Mouse (Mus musculus) testis, adult 2 months (tissue): ENCODE measurements around the gene Ddn. TPM values are rescaled to one million over a fixed set of nuclear protein-coding genes. Genes with fewer than 3 reads are reported as not detected.

ENCODE experiments used
- H3K27ac ChIP-seq: fragments of 200-500 bp; 2 replicates; pipeline ENCODE4 v1.5.1; 2012; ENCODE audit warnings: low read depth, low read length; ENCODE audit not compliant: control insufficient read depth, insufficient read depth
- H3K27me3 ChIP-seq: fragments of 200-500 bp; 2 replicates; pipeline ENCODE4 v1.6.1; 2012; ENCODE audit warnings: mild to moderate bottlenecking, low read length, moderate library complexity; ENCODE audit not compliant: control insufficient read depth, insufficient read depth
- H3K36me3 ChIP-seq: fragments of 200-500 bp; 2 replicates; pipeline ENCODE4 v1.6.1; 2012; ENCODE audit warnings: mild to moderate bottlenecking, low read length; ENCODE audit not compliant: control insufficient read depth, insufficient read depth
- H3K4me1 ChIP-seq: fragments of 200-500 bp; 2 replicates; pipeline ENCODE4 v1.6.1; 2012; ENCODE audit warnings: low read length; ENCODE audit not compliant: control insufficient read depth, insufficient read depth
- H3K4me3 ChIP-seq: fragments of 200-500 bp; 2 replicates; pipeline ENCODE4 v1.5.1; 2012; ENCODE audit warnings: low read depth, mild to moderate bottlenecking, low read length, moderate library complexity, mixed read lengths; ENCODE audit not compliant: control insufficient read depth
- CTCF ChIP-seq: fragments of 200-500 bp; IDR thresholded peaks from 2 replicates; pipeline ENCODE4 v1.5.1; 2012; ENCODE audit warnings: low read depth, mild to moderate bottlenecking, inconsistent platforms, low read length, moderate library complexity; ENCODE audit not compliant: control insufficient read depth, insufficient read depth, insufficient replicate concordance
- POLR2A ChIP-seq: fragments of 200-500 bp; IDR thresholded peaks from 2 replicates; pipeline ENCODE4 v1.6.1; 2012; ENCODE audit warnings: low read depth, mild to moderate bottlenecking, inconsistent platforms, low read length, moderate library complexity; ENCODE audit not compliant: control insufficient read depth
- polyA plus RNA-seq: library from polyadenylated mRNA; depleted of rRNA; stranded (reverse); fragments of >200 nt; gene quantifications from 2 replicates; pipeline ENCODE4 v1.2.3, GENCODE M21; 2012

Ddn gene
- polyA plus RNA-seq, 1 experiment, result 0.02 TPM

DNA sequence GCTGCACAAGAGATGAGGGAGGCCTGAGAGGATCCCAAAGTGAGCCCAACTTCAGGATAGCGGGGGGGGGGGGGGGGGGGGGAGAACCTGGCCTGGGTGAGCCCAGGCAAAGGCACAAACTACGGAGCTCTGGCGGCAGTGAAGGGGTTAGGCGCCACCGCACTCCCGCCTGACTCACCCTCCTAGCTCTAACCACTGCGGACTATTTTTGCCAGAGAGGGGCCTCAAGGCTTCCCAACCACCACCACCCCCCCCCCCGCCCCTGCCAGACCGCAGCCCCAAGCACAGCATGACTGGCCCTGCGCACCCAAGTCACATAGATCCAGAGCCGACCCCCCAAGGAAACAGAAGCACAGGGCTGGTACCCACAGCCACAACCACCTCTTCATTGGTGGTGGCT is 30.5 kb downstream of the Ddn start:
- H3K4me3 ChIP-seq, result no peak overlapping the region
- H3K4me1 ChIP-seq, result peaks cover 31% of the 10 kb centered on the region
- no peak for TF ChIP-seq CTCF
- TF ChIP-seq POLR2A, result no peak
- H3K27ac ChIP-seq, result no peak overlapping the region
- H3K36me3 ChIP-seq, result no peaks in the 10 kb centered on the region
- H3K27me3 ChIP-seq, result peaks cover 8% of the 10 kb centered on the region

DNA sequence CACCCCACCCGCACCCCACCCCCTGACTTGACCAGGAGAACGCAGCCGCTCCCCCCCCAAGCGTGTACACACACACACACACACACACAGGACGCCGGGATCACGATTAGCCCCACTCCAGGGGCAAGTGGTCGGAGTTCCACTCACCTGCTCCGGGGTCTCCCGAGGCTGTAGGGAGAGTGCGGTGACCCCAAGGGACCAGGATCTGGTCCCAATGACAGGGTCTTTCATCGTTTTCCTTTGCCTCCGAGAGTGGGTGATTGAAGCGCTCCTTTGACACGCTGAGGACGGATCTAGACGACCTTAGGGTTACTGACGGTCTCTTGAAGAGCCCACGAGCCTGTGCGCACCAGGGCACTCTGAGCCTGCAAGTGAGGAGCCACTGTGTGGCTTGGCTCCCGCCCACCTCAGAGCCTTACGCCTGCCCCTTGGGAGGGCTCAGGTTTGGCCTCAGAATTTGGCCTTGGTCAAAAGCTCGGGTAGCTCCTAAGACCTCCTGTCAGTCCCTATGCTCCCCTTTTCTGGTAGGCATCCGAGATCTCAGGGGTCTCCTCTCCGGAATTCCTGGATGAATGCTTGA is 31.0 kb downstream of the Ddn start:
- no peak for TF ChIP-seq CTCF
- TF ChIP-seq POLR2A, result no peak

DNA sequence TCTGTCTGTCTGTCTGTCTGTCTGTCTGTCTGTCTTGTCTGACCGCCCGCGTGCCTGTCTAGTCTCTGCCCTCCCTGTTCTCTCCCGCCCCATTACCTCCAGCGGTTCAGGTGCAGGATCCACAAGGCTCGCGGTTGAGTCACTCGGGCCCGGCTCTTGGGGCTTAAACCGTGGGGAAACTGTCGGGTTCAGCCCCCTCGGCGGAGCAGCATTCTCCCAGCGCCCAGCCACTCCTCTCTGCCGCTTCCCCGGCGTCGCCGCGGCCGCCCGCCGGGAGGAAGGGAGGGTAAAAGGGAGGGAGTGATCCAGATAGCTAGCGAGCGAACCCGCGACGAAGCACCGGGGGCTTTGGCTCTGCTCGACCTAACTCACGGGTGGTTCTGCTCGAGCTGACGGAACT is 31.5 kb downstream of the Ddn start, which contains the start of gene Wnt10b:
Wnt10b (minus strand) TSS at position 389 of the 400 bp plus-strand sequence.
- Histone ChIP-seq H3K27me3 (peaks cover 8% of the 10 kb centered on the region), H3K4me1 (peaks cover 35% of the 10 kb centered on the region), H3K4me3 (no peak within 1 kb of the TSS), H3K36me3 (no peaks in the 10 kb centered on the region), H3K27ac (no peak within 1 kb of the TSS)
- TF ChIP-seq POLR2A (no peak), CTCF (no peak)

More for the DNA sequence above, 31.0 kb downstream of the Ddn start:
- Histone ChIP-seq H3K36me3 (no peaks in the 10 kb centered on the region), H3K27ac (no peak overlapping the region), H3K27me3 (peaks cover 8% of the 10 kb centered on the region), H3K4me1 (peaks cover 31% of the 10 kb centered on the region), H3K4me3 (no peak overlapping the region)

DNA sequence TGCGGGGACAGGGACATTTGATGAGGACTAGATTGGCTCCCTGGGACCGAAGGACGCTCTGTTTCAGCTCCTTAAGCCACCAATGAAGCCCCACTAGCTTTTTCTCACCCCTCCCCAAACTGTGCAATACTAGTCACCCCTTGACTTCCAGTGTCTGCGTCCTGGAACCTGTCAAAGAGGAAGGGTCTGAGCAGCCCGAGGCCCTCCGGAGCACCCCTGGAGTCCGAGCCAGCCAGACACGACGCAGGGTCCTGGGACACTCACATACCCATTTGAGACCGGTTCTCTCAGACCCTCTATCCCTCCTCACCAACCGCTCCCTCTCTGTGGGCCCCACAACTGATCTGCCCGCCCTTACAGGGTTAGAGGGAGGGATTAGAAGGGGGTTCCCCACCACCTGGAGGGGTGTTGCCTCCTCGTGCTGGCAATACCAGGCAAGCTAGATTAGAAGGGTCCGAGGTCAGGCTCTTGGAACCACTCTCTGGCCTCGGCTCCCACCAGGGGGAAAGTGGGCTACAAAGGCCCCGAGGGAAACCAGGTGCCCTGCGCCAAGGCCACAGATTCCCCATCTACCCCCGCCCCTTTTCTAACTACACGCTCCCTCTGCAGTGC is 32.2 kb downstream of the Ddn start:
- Histone ChIP-seq H3K27me3 (peaks cover 8% of the 10 kb centered on the region), H3K4me1 (peaks cover 40% of the 10 kb centered on the region), H3K36me3 (no peaks in the 10 kb centered on the region), H3K27ac (no peak overlapping the region), H3K4me3 (no peak overlapping the region)
- TF ChIP-seq POLR2A (no peak), CTCF (no peak)

DNA sequence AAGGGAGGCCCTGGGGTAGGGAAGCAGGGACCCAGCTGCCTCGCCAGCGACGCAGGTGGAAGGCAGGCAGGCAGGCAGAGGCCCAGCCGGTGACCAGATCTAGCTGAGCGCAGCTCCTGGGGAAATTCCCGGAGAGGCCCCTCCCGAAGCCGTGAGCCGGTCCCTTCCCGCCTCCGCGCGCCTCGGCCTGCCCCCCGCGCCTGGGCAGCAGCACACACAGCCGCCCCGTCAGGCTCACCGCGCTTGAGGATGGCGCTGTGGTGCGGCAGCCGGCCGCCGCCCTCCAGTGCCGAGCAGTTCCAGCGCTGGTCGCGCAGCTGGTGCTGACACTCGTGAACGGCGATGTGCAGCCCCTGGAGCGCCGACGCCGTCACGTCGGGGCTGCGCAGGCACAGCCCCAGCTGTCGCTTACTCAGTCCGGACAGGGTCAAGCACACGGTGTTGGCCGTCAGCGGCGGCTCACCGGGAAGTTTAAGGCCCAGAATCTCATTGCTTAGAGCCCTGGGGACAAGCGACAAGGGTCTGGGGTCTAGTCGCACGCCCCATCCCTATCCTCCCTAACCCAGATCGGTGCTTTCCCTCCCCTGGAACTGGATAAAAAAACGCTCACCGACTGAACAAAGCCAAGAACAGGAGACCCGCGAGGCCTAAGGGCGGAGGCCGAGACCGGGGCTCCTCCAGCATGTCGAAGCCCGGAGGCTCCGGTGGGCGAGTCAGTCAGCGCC is 32.8 kb downstream of the Ddn start:
- Histone ChIP-seq H3K27me3 (peaks cover 8% of the 10 kb centered on the region), H3K27ac (no peak overlapping the region)
- TF ChIP-seq POLR2A (no peak), CTCF (no peak)

DNA sequence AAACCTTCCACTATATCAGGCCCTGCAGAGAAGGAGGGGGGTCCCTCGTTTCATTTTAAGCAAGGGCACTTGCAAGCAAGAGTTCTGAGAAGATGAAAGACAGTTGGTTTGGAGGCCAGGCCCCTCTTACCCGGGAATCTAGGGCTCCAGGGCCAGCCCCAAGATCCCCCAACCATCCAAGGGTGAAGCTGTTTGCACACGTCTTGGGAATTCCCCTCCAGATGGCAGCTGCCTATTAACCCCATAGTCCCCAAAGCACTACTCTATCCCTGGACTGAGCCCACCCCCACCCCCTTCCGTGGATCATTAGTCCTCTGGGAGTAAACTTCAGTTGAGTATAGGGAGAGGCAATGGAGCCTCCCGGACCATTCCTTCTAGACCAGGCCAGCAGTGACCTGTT is 33.8 kb downstream of the Ddn start:
- no peak for TF ChIP-seq POLR2A
- TF ChIP-seq CTCF, result no peak
- no peak overlapping the region for H3K4me3 ChIP-seq
- no peaks in the 10 kb centered on the region for H3K36me3 ChIP-seq
- H3K27ac ChIP-seq, result no peak overlapping the region
- H3K4me1 ChIP-seq, result peaks cover 38% of the 10 kb centered on the region
- H3K27me3 ChIP-seq, result peaks cover 8% of the 10 kb centered on the region

More for the DNA sequence above, 32.8 kb downstream of the Ddn start:
- Histone ChIP-seq H3K4me1 (peaks cover 40% of the 10 kb centered on the region), H3K4me3 (no peak overlapping the region; the same call in 1 of the 2 replicates), H3K36me3 (no peaks in the 10 kb centered on the region)

DNA sequence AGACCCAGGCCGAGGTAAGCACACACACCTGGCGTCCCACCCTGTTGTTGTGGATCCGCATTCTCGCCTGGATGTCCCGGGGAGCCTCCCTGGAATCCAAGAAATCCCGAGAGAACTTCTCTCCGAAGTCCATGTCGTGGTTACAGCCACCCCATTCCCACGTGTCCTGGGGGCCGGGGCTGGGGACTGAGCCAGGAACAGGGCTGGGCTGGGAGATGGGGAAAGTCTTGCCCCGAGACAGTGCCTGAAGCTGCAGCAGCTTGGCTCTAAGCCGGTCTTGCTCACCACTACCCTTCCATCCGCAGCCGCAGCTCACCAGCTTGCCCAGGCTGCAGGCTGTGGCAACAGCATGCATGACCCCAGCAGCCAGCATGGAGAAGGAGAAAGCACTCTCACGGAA is 35.2 kb downstream of the Ddn start:
- peaks cover 8% of the 10 kb centered on the region for H3K27me3 ChIP-seq
- no peaks in the 10 kb centered on the region for H3K36me3 ChIP-seq
- no peak overlapping the region for H3K27ac ChIP-seq
- peaks cover 35% of the 10 kb centered on the region for H3K4me1 ChIP-seq
- no peak overlapping the region for H3K4me3 ChIP-seq
- TF ChIP-seq CTCF, result no peak
